Mouse (Mus musculus) olfactory bulb, adult 2 months (tissue): ENCODE results near the gene Pam. TPM values are rescaled to one million over a fixed set of nuclear protein-coding genes. Genes with fewer than 3 reads are reported as not detected.
"Not testable (repeated sequence)": the region's sequence is repeated elsewhere in the genome, so short reads cannot be mapped to it uniquely, and the experiment has no call there.

Experiments used
- H3K27ac ChIP-seq: fragments of 200-500 bp; 2 replicates; pipeline ENCODE4 v1.5.1; 2012; ENCODE audit warnings: low read depth, low read length; ENCODE audit not compliant: insufficient read depth
- H3K4me1 ChIP-seq: fragments of 200-500 bp; 2 replicates; pipeline ENCODE4 v1.6.1; 2012; ENCODE audit warnings: low read length; ENCODE audit not compliant: control insufficient read depth, insufficient read depth
- H3K4me3 ChIP-seq: fragments of 200-500 bp; 2 replicates; pipeline ENCODE4 v1.5.1; 2012; ENCODE audit warnings: mild to moderate bottlenecking, low read depth, low read length, moderate library complexity; ENCODE audit not compliant: insufficient read depth
- CTCF ChIP-seq: fragments of 200-500 bp; IDR thresholded peaks from 2 replicates; pipeline ENCODE4 v1.5.1; 2012; ENCODE audit warnings: low read depth, mild to moderate bottlenecking, low read length, moderate library complexity; ENCODE audit not compliant: insufficient read depth
- POLR2A ChIP-seq: fragments of 200-500 bp; IDR thresholded peaks from 2 replicates; pipeline ENCODE4 v1.6.1; 2012; ENCODE audit warnings: mild to moderate bottlenecking, low read depth, low read length, moderate library complexity; ENCODE audit not compliant: insufficient read depth
- WGBS: fragments of 180-500 bp; shearing (Covaris S2); methylation state at CpG from one replicate; pipeline ENCODE4 v1.1.7; 2018; 5-methylcytosine and 5-hydroxymethylcytosine counted together
- polyA plus RNA-seq: library from polyadenylated mRNA; stranded (reverse); fragments of >200 nt; gene quantifications from 2 replicates; pipeline ENCODE4 v1.2.4, GENCODE M21; 2012; ENCODE audit warnings: low replicate concordance; ENCODE audit not compliant: missing spikeins, insufficient read depth, insufficient read length

The Pam gene
- polyA plus RNA-seq, 1 experiment, result not detected

- WGBS, result under 1% methylated on average over 40 of the region's 40 CpGs
- Histone ChIP-seq H3K4me1 (peaks cover 6% of the 10 kb centered on the region; the same call in 1 of the 2 replicates), H3K4me3 (peak overlapping the region; percentile 90), H3K27ac (peak overlapping the region; percentile 47; the same call in 1 of the 2 replicates)
- TF ChIP-seq CTCF, result no peak
- TF ChIP-seq POLR2A, result no peak
These were observed 326.0 kb downstream of the Pam start for GRCm38 (mm10) chr1:97769294-97769903.

- Histone ChIP-seq H3K27ac (no peak overlapping the region), H3K4me1 (peaks cover 6% of the 10 kb centered on the region; the same call in 1 of the 2 replicates), H3K4me3 (peak overlapping the region; percentile 90)
- 8% methylated on average over 7 of the region's 7 CpGs for WGBS
- TF ChIP-seq CTCF (no peak), POLR2A (no peak)
These were observed 326.5 kb downstream of the Pam start for GRCm38 (mm10) chr1:97768906-97769293.

- TF ChIP-seq POLR2A (no peak), CTCF (no peak)
- 79% methylated on average over 2 of the region's 2 CpGs for WGBS
- Histone ChIP-seq H3K4me3 (no peak overlapping the region), H3K4me1 (peaks cover 6% of the 10 kb centered on the region; the same call in 1 of the 2 replicates), H3K27ac (no peak overlapping the region)
These were observed 327.4 kb downstream of the Pam start for GRCm38 (mm10) chr1:97768089-97768488.

DNA sequence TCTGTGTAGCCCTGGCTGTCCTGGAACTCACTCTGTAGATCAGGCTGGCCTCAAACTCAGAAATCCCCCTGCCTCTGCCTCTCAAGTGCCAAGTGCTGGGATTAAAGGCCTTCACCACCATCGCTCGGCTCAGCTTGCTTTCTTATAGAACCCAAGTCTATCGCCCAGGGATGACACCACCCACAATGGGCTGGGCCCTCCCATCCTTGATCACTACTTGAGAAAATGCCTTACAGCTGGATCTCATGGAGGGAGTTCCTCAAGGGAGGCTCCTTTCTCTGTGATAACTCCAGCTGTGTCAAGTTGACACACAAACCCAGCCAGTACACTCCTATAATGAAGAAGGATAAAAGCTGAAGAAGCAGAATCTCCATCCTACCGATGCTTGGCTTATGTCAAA is 329.7 kb downstream of the Pam start:
- WGBS, result 53% methylated on average over 4 of the region's 4 CpGs
- H3K4me3 ChIP-seq, H3K4me1 ChIP-seq, H3K27ac ChIP-seq: not testable (repeated sequence)

DNA sequence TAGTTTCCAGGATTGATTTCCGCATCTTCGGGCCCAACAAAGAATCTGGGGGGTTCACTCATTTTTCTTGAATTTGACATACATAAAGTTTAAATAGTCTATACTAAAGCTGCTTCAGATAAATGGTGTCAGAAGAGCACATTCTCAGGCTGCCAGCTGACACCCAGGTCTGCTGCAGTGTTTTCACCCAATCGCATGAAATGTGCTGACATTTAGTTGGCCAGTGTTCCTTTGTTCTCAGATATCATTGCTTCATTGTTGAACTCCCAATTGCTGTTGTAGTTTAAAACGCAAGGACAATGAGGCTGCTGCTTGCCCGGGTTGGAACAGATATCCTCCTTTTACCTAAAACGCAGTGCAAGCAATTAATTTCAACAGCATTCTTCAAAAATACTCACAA is 334.0 kb downstream of the Pam start:
- H3K27ac ChIP-seq, result no peak overlapping the region
- TF ChIP-seq POLR2A (no peak), CTCF (no peak)
- 61% methylated on average over 6 of the region's 6 CpGs for WGBS
- H3K4me3 ChIP-seq, result no peak overlapping the region
- peaks cover 3% of the 10 kb centered on the region; the same call in 1 of the 2 replicates for H3K4me1 ChIP-seq

DNA sequence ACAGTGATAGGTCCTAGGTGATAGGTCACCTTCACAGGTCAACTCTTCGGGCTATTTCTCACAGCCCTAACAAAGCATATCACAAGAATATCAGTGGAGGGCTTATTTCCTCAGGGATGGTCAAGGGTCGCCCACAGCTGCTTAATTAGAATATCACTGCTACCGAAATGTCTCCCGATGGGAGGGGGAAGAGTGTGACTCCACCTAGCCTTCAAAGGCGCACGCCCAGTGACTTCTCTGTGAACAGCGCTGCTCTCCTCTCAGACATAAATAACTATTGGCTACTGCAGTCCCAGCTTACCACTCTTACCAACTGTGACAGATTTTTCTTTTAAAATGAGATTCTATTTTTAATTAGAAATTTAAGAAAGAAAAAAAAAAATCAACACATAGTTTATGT is 334.8 kb downstream of the Pam start:
- Histone ChIP-seq H3K4me1 (peaks cover 1% of the 10 kb centered on the region; the same call in 1 of the 2 replicates), H3K27ac (no peak overlapping the region), H3K4me3 (no peak overlapping the region)
- WGBS, result 86% methylated on average over 7 of the region's 7 CpGs
- TF ChIP-seq POLR2A, result no peak
- TF ChIP-seq CTCF, result no peak

DNA sequence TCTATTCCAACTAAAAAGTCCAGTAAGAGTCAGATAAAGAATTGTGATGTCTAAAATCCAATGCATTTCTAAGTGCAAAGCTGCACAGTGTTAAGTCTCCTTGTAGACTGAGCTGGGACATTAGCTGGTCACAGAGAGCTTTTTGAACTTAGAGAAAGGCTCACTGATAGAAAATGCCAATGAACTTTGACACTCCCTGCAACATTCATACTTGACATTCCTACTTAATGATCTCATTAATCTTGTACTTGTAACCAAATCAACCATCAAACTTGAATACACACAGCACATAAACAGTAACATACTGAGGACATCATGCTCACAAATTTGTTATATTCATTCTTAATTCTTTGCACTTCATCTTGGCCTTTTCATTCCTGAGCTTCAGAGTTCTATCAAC is 335.6 kb downstream of the Pam start:
- Histone ChIP-seq H3K4me1 (no peaks in the 10 kb centered on the region), H3K27ac (no peak overlapping the region), H3K4me3 (no peak overlapping the region)
- TF ChIP-seq POLR2A (no peak), CTCF (no peak)

- Histone ChIP-seq H3K4me1 (0 out of 2 replicates have a peak, but pooled peaks cover 2% of the 10 kb centered on the region), H3K4me3 (no peak overlapping the region), H3K27ac (no peak overlapping the region)
- 84% methylated on average over 4 of the region's 4 CpGs for WGBS
- TF ChIP-seq CTCF (no peak), POLR2A (no peak)
These were observed 341.1 kb downstream of the Pam start for GRCm38 (mm10) chr1:97754392-97754791.

- H3K4me1 ChIP-seq, result 0 out of 2 replicates have a peak, but pooled peaks cover 2% of the 10 kb centered on the region
- no peak for TF ChIP-seq CTCF
- no peak overlapping the region for H3K27ac ChIP-seq
- no peak overlapping the region for H3K4me3 ChIP-seq
These were observed 342.2 kb downstream of the Pam start for GRCm38 (mm10) chr1:97753216-97753615.

- Histone ChIP-seq H3K27ac (no peak overlapping the region), H3K4me3 (no peak overlapping the region), H3K4me1 (no peaks in the 10 kb centered on the region)
- TF ChIP-seq CTCF (no peak), POLR2A (no peak)
- WGBS, result 91% methylated on average over 3 of the region's 3 CpGs
These were observed 347.3 kb downstream of the Pam start for GRCm38 (mm10) chr1:97748163-97748562.
